Mouse (Mus musculus): ENCODE results near the gene Sptan1.

GRCm38 (mm10) chr2:30061215-30062166, 96.1 kb downstream of the Sptan1 start:
- TF ChIP-seq CTCF (IDR thresholded peaks at IDR 0.05; ENCODE audit: low read depth, low read length) (no peak), POLR2A (IDR thresholded peaks at IDR 0.05; ENCODE audit: extremely low read depth, insufficient read depth, low read length) (no peak)
